Mouse (Mus musculus): ENCODE data around the gene C1ql2.

The C1ql2 gene

DNA sequence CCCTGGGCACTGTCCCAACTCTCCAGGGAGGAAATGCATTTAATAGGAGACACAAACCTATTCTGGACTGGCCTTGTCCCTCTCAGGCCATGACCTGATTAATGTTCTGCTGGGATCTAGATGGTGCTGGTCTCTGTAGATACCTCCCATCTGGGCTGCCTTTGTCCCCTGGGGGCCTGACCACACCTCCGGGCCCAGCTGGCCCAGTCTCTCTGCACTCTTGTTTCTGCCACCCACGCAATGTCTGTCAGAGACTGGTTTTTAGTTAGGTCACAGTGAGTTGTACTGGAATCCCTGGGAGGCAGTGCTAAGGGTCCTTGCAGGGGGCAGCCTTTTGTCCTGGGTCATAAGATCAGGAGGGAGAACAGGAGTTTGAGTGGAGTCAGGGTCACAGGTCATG, 34.5 kb downstream of the C1ql2 start:
- in situ Hi-C loops (cut with MboI; ENCODE audit: low sequenced_read_pairs) = no loop called here

DNA sequence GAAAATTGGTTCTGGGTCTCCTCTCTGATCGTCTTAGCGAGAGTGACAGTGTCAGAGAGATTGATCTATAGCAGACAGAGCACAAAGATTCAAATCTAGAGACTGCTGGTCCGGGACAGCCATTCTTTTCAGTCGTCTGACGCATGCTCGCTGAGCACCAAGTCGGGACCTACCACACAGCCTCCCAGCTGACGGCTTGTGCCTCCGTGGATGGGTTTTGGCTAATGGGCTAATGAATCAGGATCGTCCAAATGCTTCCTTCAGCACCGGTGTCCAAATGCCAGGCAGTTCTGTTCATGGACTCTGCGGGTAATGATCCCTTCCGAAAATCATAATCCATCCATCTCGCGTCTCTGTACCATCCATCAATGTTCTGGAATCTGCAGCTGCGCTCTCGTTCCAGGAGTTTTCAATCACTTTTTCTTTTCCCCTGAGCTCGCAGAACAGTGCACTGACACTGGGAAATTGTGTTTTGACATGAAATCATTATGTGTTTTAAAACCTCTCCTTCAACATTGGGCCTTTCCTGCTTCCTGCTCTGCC, 44.7 kb downstream of the C1ql2 start:
- in situ Hi-C loops (cut with MboI; ENCODE audit: low sequenced_read_pairs) = no loop called here

DNA sequence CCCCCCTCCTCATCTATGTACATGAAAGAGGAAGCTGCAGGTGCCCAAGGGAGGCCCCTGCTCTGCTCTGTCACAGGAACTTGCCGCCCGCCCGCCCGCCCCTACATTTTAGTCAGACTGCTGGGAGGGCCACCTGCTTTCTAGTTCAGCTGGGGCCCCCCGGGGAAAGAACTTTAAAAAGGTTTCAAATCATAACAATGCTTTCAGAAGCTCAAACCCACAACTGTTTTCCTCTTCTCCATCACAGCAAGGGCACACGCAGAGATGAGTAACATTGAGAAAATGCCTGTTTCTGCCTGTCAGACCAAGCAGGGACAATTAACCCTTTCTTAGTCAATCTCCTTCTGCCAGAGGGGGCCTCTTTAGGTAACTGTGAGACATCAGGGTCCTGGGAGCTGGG, 49.4 kb downstream of the C1ql2 start:
- in situ Hi-C loops (cut with MboI; ENCODE audit: low sequenced_read_pairs) = no loop called here

DNA sequence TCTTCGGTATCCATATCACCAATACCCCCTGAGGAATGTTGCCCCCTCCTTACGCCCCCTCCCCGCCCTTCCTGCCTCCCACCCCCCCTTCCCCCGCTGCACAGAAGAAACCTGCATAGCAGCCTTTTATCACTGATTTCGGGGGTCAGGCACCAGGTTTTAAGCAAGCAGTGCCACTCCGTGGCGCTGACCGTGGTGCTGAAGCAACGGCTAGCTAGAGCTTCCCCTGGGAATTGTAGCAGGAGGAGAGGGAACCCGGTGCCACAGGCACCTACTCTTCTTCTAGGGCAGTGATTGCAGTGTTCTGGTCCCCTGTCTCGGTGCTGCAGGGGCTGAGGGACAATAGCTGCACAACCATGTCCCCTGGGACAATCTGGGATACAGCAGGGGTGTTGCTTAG, 50.0 kb downstream of the C1ql2 start:
- in situ Hi-C loops (cut with MboI; ENCODE audit: low sequenced_read_pairs) = no loop called here
